Mouse (Mus musculus) frontal cortex, adult (tissue): ENCODE data around the gene Osbpl7.
A peak's percentile ranks its signal among the peaks of the same experiment; 100 is the strongest.

Experiments used
- ATAC-seq: cut with Nextera tagmentation; 2 replicates; pipeline ENCODE4 v1.9.2; 2017; ENCODE audit warnings: mild to moderate bottlenecking, moderate library complexity, mixed read lengths; ENCODE audit not compliant: low TSS enrichment

Osbpl7 gene

DNA sequence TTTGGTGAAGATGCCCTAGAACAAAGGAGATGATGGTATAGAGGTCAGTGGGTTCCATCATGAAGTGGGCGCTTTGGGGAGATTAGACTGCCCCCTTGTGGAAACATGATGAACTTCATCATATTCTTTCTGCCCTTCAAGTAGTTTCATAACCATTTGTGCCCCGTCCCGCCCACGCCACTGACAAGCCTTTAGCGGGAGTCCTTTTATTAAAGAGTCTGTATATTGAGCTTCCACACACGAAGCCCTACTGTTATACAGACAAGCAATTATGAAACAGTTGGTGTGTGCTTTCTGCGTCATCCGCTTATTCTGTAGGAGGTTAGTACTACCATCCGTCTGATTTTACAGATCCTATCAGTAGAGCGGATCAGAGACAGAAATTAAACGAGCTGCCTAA is 32.5 kb downstream of the Osbpl7 start:
- ATAC-seq = peak; percentile 43; the same call in 1 of the 2 replicates

GRCm38 (mm10) chr11:97083401-97084140 is 33.1 kb downstream of the Osbpl7 start:
- peak; percentile 86; the same call in 1 of the 2 replicates for ATAC-seq

DNA sequence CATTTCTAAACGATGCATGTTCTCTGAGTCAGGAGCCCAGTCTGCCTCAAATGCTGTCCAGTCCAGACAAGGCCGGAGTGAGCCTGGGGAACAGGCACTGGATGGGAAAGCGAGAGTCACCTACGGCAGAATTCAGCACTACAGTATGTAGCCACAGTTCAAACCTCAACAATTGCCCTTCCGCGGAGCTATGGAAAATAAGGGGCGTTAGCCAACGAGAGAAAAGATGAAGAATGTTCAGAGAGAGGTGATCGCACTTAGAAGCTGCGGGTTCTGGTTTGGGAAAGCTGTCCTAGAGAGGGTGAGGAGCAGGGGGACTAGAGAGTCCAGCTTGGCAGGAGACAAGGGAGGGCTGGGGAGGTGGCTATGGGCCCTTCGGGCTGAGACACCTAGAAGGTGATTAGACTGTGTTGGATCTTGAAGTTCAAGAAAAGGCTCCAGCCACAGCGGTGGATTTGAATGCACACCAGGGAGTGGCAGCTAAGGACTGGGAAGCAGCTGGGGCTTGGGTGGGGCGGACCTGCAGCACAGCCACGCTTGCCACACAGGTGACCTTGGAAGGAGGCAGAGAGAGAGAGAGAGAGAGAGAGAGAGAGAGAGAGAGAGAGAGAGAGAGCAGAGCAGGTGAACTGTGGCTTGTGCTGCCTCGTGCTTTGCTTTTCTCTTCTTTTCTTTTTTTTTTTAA is 34.5 kb downstream of the Osbpl7 start:
- ATAC-seq = no peak

DNA sequence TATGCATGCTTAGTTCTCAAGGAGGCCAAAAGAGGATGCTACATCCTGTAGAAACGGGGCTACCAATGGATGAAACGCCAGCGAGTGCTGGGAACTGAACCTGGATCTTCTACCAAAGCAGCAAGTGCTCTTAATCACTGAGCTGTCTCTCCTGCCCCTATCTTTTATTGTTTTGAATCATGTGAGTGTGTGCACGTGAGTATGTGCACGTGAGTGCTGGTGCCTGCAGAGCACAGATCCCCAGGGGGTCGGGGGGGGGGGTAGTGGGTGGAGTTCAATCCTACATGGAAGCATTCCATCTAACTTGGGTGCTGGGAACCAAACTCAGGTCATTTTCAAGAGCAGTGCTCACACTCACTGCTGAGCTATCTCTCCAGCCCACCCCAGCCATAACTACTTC is 35.9 kb downstream of the Osbpl7 start:
- ATAC-seq = no peak

DNA sequence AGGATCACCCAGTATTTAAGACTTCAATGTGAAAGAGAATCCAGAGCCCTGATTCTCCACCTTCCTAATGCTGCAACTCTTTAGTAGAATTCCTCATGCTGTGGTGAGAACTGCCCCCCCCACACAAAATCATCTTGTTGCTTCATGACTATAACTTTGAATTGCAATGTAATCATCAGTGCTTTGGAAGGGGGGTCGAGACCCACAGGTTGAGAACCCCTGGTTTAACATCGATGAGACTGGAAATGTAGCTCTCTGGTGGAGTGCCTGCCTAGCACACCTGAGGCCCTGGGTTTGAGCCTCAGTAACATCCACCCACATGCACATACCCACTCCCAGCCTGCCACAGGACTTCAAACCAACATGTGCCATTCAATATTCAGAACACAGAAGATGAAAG is 44.2 kb downstream of the Osbpl7 start:
- ATAC-seq = no peak

- no peak for ATAC-seq
Measured at GRCm38 (mm10) chr11:97098791-97099190, 48.4 kb downstream of the Osbpl7 start.

- no peak for ATAC-seq
Measured at GRCm38 (mm10) chr11:97101722-97102121, 51.3 kb downstream of the Osbpl7 start.

DNA sequence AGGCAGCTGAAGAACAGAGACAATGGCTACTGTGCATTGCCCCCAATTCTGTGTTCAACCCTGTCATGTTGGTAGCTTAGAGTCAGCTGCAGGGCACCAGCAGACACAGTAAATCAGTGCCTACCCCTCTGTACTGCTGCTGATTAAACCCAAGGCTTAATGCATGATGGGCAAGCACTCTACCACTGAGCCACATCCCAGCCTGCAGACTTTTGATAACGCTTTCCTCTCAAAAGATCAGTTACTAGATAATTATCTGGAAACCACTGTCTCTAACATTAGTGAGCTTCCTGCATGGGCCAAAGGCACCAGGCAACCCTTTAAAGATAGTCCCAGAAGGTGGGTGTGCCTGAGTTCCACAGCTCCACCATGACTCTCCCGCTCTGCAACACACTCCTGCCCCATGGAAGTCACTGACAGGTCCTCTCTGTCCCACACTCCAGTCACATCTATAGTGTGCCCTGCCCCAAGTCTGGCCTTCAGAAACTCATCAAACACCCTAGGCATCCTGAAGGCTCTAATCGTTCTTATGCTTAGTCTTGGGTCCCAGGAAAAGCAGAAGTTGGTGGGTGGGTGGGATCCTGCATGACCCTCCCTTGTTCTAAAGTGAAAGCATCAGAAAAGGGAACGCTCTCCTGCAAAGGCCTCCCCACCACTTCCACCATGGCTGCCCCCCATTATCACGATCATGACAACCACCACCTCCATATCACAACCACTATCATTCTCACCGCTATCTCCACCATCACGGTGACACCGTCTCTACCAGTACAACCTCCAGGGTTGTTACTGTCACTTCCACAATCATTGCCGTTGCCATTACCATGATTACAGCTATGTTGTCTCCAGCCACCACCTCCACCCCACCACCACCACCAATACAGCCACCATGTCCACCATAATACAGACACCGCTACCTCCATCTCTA is 53.0 kb downstream of the Osbpl7 start:
- ATAC-seq = no peak

- ATAC-seq = no peak
Measured at GRCm38 (mm10) chr11:97104091-97104483, 53.7 kb downstream of the Osbpl7 start.

DNA sequence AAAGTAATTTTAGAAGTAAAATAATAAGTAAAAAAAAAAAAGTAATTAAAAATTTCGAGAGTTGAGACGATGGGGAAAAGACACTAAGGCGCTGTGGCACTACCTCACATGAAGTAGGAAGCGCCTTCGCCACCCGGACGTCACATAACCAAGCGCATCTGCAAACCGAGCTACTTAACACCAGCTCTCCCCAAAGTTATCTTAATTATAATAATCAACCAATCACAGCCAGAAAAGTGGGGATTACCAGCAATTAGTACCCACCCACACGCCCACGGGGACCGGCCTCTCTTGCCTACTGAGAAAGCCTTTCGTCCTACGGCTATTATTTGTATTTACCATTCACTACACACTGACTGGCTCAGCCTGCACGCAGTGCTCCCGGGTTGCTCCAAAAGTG is 58.5 kb downstream of the Osbpl7 start:
- ATAC-seq = no peak

GRCm38 (mm10) chr11:97112519-97113125 is 62.2 kb downstream of the Osbpl7 start:
- no peak for ATAC-seq

GRCm38 (mm10) chr11:97114671-97115601 is 64.5 kb downstream of the Osbpl7 start, which contains the start of gene Tbx21:
Tbx21 (minus strand) TSS chr11:97115331.
- no peak for ATAC-seq

DNA sequence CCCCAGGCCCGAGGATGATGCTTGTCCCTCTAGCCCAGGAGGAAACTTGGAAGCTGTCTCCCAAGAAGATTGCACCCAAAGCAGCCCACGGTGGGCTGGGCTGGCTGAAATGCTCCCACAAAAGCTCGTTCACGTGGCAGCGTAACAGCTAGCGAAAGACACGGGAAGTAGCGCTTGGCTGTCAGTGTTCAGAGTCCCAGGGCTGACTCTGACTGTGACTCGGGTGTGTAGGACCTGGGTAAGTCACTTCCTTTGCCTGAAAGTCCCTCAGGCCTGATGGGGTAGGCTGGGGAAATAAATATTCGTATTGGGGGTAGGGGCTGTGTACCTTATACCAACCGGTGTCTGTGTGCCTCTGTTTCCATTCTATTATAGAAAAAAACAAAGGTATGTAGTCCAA is 65.4 kb downstream of the Osbpl7 start:
- no peak for ATAC-seq
